Mouse (Mus musculus) G1E (cell line): ENCODE results near the gene Traf7.

Source experiments
- CTCF ChIP-seq: IDR thresholded peaks from 2 replicates; pipeline ENCODE4 v1.5.1; 2012; ENCODE audit warnings: low read depth, low read length, inconsistent platforms, mixed read lengths
- GATA1 ChIP-seq: IDR thresholded peaks from 2 replicates; pipeline ENCODE4 v1.6.1; 2012; ENCODE audit warnings: borderline replicate concordance, low read length, inconsistent platforms, mixed read lengths
- GATA2 ChIP-seq: IDR thresholded peaks from 2 replicates; pipeline ENCODE4 v1.6.1; 2012; ENCODE audit warnings: low read depth, low read length, inconsistent platforms, borderline replicate concordance
- TAL1 ChIP-seq: conservative IDR thresholded peaks from 2 replicates; pipeline ENCODE4 v1.6.1; 2012; ENCODE audit warnings: low read depth, low read length, inconsistent platforms, mixed read lengths

DNA sequence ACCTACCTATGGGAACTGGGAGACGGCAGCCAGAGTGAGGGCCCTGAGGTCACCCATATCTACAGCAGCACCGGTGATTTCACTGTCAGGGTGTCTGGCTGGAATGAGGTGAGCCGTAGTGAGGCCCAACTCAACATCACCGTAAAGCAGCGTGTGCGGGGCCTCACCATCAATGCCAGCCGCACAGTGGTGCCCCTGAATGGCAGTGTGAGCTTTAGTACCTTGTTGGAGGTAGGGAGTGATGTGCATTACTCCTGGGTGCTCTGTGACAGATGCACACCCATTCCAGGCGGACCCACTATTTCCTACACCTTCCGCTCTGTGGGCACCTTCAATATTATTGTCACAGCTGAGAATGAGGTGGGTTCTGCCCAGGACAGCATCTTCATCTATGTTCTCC is 46.1 kb upstream of the Traf7 start:
- TF ChIP-seq CTCF (no peak), GATA1 (no peak), GATA2 (no peak), TAL1 (no peak)
